Mouse (Mus musculus) forebrain, postnatal 0 days (tissue): ENCODE results near the gene Tspo2. TPM values are rescaled to one million over a fixed set of nuclear protein-coding genes. Genes with fewer than 3 reads are reported as not detected.

Experiments used
- ATAC-seq: fragments of 200-750 bp; cut with Nextera tagmentation; 2 replicates; pipeline ENCODE4 v1.8.0; 2017; ENCODE audit warnings: mild to moderate bottlenecking, moderate library complexity
- DNase-seq: peaks from one replicate; pipeline ENCODE4 v3.0.0-alpha.2; 2015
- H3K27ac ChIP-seq: fragments of 300-500 bp; sonication (generic); 2 replicates; pipeline ENCODE4 v1.5.1; 2014; ENCODE audit warnings: low read depth, mild to moderate bottlenecking, antibody characterized with exemption, low read length, moderate library complexity, mixed read lengths
- H3K27me3 ChIP-seq: fragments of 300-500 bp; sonication (generic); 2 replicates; pipeline ENCODE4 v1.6.1; 2014; ENCODE audit warnings: mild to moderate bottlenecking, low read length, mixed read lengths; ENCODE audit not compliant: insufficient read depth
- H3K36me3 ChIP-seq: fragments of 300-500 bp; sonication (generic); 2 replicates; pipeline ENCODE4 v1.6.1; 2014; ENCODE audit warnings: mild to moderate bottlenecking, moderate library complexity; ENCODE audit not compliant: insufficient read depth
- H3K4me1 ChIP-seq: fragments of 300-500 bp; sonication (generic); 2 replicates; pipeline ENCODE4 v1.6.1; 2014; ENCODE audit warnings: antibody characterized with exemption; ENCODE audit not compliant: insufficient read depth
- H3K4me2 ChIP-seq: fragments of 300-500 bp; sonication (generic); 2 replicates; pipeline ENCODE4 v1.6.1; 2014; ENCODE audit warnings: low read depth, mild to moderate bottlenecking, moderate library complexity
- H3K4me3 ChIP-seq: fragments of 300-500 bp; sonication (generic); 2 replicates; pipeline ENCODE4 v1.5.1; 2014; ENCODE audit warnings: low read depth, low read length, mixed read lengths
- H3K9ac ChIP-seq: fragments of 300-500 bp; sonication (generic); 2 replicates; pipeline ENCODE4 v1.6.1; 2014; ENCODE audit warnings: mild to moderate bottlenecking
- H3K9me3 ChIP-seq: fragments of 300-500 bp; sonication (generic); 2 replicates; pipeline ENCODE4 v1.6.1; 2016; ENCODE audit warnings: low read length
- CTCF ChIP-seq: sonication (generic); IDR thresholded peaks from 2 replicates; pipeline ENCODE4 v1.5.1; 2016; ENCODE audit warnings: antibody characterized with exemption, control low read depth, low read depth
- WGBS: fragments of 180-500 bp; shearing (Covaris S2); extraction: QIAGEN DNeasy Blood & Tissue Kit; methylation state at CpG from one replicate; pipeline ENCODE4 v1.1.7; 2014; 5-methylcytosine and 5-hydroxymethylcytosine counted together
- polyA plus RNA-seq: library from polyadenylated mRNA; unstranded; fragments of >200 nt; fragmentation: Nextera tagmentation; extraction: Ambion mirVana; gene quantifications from 2 replicates; pipeline ENCODE4 v1.2.1, GENCODE M21; 2015
- total RNA-seq: library from RNA; depleted of rRNA; stranded (reverse); fragments of >200 nt; gene quantifications from 2 replicates; pipeline ENCODE4 v1.2.3, GENCODE M21; 2014

Gene Tspo2
- total and polyA plus RNA-seq, 2 experiments from 2014 or later: 0.47 TPM; not detected in 1

DNA sequence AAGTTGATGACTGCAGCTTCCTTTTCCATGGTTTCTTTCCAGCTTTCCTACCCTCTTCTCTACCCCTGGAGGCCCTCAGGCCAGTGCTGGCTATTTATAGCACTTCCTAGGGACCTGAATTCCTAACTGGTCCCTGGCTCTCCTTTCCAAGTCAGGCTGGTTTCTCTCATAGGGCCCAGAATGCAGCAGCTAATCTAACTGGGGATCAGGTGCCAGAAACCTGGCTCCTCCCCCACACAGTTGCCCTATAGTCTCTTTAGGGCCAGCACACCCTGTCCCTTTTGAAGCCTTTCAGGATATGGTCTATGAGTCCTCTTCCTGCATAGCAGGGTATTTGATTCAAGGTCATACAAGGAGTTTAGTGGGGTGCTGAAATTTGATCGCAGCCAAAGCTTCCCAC is 14.8 kb downstream of the Tspo2 start:
- H3K27me3 ChIP-seq: no peaks in the 10 kb centered on the region
- no peak overlapping the region for H3K27ac ChIP-seq
- DNase-seq (no peak), ATAC-seq (no peak)
- H3K9me3 ChIP-seq: no peaks in the 10 kb centered on the region
- no peaks in the 10 kb centered on the region for H3K36me3 ChIP-seq
- no peaks in the 10 kb centered on the region for H3K4me1 ChIP-seq
- 73% methylated on average over 1 of the region's 1 CpGs for WGBS
- TF ChIP-seq CTCF: no peak
- H3K4me3 ChIP-seq: no peak overlapping the region
- no peak overlapping the region for H3K9ac ChIP-seq
- H3K4me2 ChIP-seq: no peak overlapping the region

DNA sequence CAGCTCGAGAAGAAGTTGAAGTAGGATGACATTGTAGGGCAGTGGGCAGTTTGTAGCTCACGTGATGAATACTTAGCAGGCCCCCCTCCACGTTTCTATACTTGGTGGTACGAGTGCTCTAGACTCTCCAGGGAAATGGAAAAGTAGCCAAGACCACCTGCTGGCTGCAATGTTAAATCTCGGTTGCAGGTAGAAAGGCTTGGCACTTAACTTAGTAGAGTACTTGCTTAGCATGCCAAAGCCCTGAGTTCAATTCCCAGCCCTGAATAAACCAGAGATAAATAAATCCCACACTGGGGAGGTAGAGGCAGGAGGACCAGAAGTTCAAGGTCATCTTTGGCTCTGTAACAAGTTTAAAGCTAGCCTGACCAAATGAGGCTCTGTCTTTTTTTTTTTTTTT is 16.8 kb downstream of the Tspo2 start:
- WGBS: 75% methylated on average over 5 of the region's 5 CpGs
- H3K4me2 ChIP-seq: no peak overlapping the region
- H3K9me3 ChIP-seq: no peaks in the 10 kb centered on the region
- no peaks in the 10 kb centered on the region for H3K36me3 ChIP-seq
- H3K4me3 ChIP-seq: no peak overlapping the region
- no peaks in the 10 kb centered on the region for H3K27me3 ChIP-seq
- H3K4me1 ChIP-seq: no peaks in the 10 kb centered on the region
- no peak for TF ChIP-seq CTCF
- H3K27ac ChIP-seq: no peak overlapping the region
- no peak for DNase-seq
- no peak overlapping the region for H3K9ac ChIP-seq
- no peak for ATAC-seq

DNA sequence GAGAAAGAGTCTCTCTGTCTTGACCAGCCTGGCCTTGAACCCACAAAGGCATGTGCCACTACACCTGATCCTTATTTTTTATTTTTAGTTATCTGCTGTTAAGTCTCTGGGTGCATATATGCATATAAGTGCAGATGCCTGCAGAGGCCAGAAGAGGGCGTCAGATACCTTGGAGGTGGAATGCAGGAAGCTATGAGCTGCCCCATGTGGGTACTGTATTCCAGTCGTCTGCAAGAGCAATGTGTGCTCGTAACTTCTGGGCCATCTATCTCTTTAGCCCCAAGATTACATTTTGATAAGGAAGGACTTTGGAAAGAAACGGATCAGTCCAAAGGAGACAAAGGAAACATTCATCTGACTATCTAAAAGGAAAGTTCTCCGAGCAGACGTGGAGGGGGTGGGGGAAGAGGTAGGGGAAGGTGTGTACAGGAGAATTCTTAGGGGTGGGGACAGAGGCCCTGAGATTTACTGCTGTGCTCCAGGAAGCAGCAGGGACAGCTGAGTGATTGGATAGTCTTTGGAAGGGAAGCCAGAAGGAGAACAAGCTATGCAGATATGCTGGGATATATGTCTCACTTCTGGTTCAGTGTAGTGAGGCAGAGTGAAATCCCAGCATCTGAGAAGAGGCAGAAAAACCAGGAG is 17.5 kb downstream of the Tspo2 start:
- no peak for ATAC-seq
- Histone ChIP-seq H3K9ac (no peak overlapping the region), H3K27ac (no peak overlapping the region), H3K9me3 (no peaks in the 10 kb centered on the region), H3K4me2 (no peak overlapping the region), H3K4me1 (no peaks in the 10 kb centered on the region), H3K27me3 (no peaks in the 10 kb centered on the region), H3K4me3 (no peak overlapping the region), H3K36me3 (no peaks in the 10 kb centered on the region)
- 70% methylated on average over 6 of the region's 6 CpGs for WGBS
- DNase-seq: no peak
- peak; percentile 36; the same call in 1 of the 2 replicates for TF ChIP-seq CTCF

DNA sequence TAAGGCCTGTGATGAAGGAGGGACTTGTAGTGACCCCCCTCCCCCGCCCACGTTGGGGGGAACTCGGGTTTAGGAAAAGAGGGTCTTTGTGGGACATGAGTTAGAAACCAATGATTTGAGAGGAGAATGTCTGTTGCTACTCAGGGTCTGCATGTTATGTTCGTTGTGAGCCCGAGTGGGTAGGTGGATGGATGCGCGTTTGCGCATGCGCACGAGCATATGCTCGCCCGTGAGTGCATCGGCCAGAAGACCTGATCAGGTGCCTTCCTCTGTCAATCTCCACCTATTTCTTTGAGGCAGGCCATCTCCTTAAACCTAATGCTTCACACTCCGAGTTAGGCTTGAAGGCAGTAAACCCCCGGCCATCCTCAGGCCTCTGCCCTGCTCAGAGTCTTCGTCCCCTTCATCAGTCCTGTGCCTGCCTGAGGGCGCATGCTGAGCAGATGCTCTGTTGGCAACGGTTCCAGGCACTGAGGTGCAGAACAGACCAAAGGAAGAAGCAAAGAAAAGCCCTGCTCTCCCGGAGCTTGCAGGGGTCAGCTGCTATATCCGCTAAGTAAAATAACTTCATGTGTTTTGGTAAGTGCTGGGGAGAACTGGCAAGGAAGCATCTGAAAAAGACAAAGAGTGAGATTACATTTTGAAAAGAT is 18.2 kb downstream of the Tspo2 start:
- H3K9me3 ChIP-seq: no peaks in the 10 kb centered on the region
- no peak overlapping the region for H3K4me2 ChIP-seq
- H3K36me3 ChIP-seq: no peaks in the 10 kb centered on the region
- no peak for TF ChIP-seq CTCF
- DNase-seq: no peak
- no peak for ATAC-seq
- H3K4me1 ChIP-seq: no peaks in the 10 kb centered on the region
- WGBS: 73% methylated on average over 20 of the region's 20 CpGs
- no peak overlapping the region for H3K9ac ChIP-seq
- H3K27me3 ChIP-seq: no peaks in the 10 kb centered on the region
- H3K27ac ChIP-seq: no peak overlapping the region
- no peak overlapping the region for H3K4me3 ChIP-seq

DNA sequence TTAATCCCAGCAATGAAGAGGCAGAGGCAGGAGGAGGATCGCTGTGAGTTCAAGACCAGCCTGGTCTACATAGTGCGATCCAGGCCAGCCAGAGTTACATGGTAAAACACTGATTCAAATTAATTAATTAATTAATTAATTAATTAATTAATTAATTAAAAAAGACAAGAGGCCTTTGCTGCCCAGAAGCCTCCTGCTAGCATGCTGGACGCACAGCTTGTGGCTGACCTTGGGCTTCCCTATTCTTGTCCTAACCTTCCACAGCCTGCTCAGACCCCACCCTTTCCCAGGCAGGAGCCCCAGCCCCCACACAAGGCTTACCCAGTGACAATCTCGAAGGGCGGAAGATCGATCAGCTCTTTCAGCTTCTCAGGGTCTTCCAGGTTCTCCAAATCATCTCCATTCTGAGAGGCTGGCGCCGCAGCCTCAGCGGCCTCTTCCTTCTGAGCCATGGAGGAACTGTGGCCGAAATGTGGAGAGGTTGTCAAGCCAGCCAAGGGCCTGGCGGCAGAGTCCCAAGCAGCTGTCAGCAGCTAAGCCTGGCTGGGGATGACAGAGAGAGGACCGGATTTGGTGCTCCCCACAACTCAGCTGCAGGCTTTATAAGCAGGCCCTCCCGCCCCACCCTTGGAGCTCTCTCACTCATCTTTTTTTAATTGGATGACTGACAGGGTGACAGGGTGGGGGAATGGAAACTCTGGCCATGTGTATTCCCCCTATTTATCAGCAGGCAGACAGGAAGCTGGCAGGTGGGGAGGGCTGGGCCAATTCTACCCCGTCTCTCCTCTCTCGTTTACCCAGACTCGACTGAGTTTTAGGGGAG is 19.0 kb downstream of the Tspo2 start, which contains the start of gene Apobec2:
TSS of gene Apobec2 (minus strand) at position 773 of the 823 bp plus-strand sequence.
- H3K9me3 ChIP-seq: no peaks in the 10 kb centered on the region
- TF ChIP-seq CTCF: no peak
- no peak for ATAC-seq
- 63% methylated on average over 16 of the region's 16 CpGs for WGBS
- no peak within 1 kb of the TSS for H3K4me3 ChIP-seq
- no peak within 1 kb of the TSS for H3K27ac ChIP-seq
- no peaks in the 10 kb centered on the region for H3K4me1 ChIP-seq
- DNase-seq: no peak
- H3K36me3 ChIP-seq: no peaks in the 10 kb centered on the region
- no peak within 1 kb of the TSS for H3K9ac ChIP-seq
- no peaks in the 10 kb centered on the region for H3K27me3 ChIP-seq
- no peak within 1 kb of the TSS for H3K4me2 ChIP-seq

DNA sequence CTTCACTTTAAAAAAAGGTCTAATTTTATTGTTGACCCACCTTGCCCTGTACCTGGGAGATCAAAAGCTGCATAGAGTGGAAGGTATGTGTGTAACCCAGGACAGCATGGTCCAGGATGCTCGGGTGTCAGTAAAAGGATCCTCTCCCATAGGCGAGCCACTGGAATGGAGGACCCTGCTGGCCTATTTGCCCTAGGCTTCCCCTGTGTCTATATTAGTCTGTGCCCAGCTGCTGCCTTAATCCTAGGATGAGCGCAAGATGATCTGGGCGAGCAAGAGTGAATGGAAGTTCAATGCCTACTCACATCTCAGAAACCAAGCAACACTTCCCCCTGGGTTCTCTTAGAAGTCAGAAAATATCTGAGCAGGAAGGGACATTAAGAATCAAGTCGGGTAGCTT is 20.3 kb downstream of the Tspo2 start:
- Histone ChIP-seq H3K9me3 (no peaks in the 10 kb centered on the region), H3K9ac (no peak overlapping the region), H3K27me3 (no peaks in the 10 kb centered on the region), H3K27ac (no peak overlapping the region), H3K36me3 (no peaks in the 10 kb centered on the region), H3K4me1 (no peaks in the 10 kb centered on the region), H3K4me2 (no peak overlapping the region), H3K4me3 (no peak overlapping the region)
- TF ChIP-seq CTCF: no peak
- DNase-seq (no peak), ATAC-seq (no peak)
- WGBS: 88% methylated on average over 5 of the region's 5 CpGs

DNA sequence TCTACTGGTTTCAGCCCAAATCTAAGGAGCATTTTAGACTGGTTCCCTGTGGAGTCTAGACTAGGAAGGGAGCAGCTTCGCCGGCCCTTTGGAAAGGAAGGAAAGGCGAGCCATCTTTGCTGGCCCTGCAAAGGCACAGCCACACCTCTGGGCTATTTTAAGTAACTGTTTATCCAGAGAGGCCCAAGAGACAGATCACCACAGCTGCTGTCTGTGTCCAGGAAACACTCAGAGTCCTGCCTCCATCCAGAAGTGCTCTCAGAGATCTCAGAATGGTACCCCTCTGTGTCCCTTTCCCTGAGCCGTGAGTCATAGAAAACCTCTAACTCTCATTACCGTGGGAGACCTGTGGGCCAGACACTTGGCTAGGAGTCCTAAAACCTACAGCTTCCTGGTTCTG is 20.9 kb downstream of the Tspo2 start:
- ATAC-seq (no peak), DNase-seq (no peak)
- WGBS: 62% methylated on average over 5 of the region's 5 CpGs
- H3K4me2 ChIP-seq: no peak overlapping the region
- H3K4me3 ChIP-seq: no peak overlapping the region
- H3K27me3 ChIP-seq: no peaks in the 10 kb centered on the region
- H3K27ac ChIP-seq: no peak overlapping the region
- no peak for TF ChIP-seq CTCF
- H3K9ac ChIP-seq: no peak overlapping the region
- no peaks in the 10 kb centered on the region for H3K4me1 ChIP-seq
- H3K36me3 ChIP-seq: no peaks in the 10 kb centered on the region
- H3K9me3 ChIP-seq: no peaks in the 10 kb centered on the region
